Mouse (Mus musculus) ES-Bruce4 (cell line): ENCODE measurements around the gene Mark1.

Experiments
- CTCF ChIP-seq: IDR thresholded peaks from one replicate; pipeline ENCODE4 v1.8.1; 2011; ENCODE audit warnings: low read depth, low read length
- EP300 ChIP-seq: IDR thresholded peaks from 2 replicates; pipeline ENCODE4 v1.6.1; 2011; ENCODE audit warnings: low read depth, low read length; ENCODE audit not compliant: insufficient read depth
- POLR2A ChIP-seq: IDR thresholded peaks from one replicate; pipeline ENCODE4 v1.8.1; 2011; ENCODE audit warnings: low read length; ENCODE audit not compliant: insufficient read depth

- TF ChIP-seq EP300, result no peak
- no peak for TF ChIP-seq POLR2A
- TF ChIP-seq CTCF, result no peak
These were observed 27.1 kb downstream of the Mark1 start for GRCm38 (mm10) chr1:184972214-184972776.
